Mouse (Mus musculus) liver, embryonic 16.5 days (tissue): ENCODE results near the gene Gm11733. TPM values are rescaled to one million over a fixed set of nuclear protein-coding genes. Genes with fewer than 3 reads are reported as not detected.

Experiments
- ATAC-seq: fragments of 200-750 bp; cut with Nextera tagmentation; 2 replicates; pipeline ENCODE4 v1.8.0; 2017; ENCODE audit warnings: low read depth, mild to moderate bottlenecking, moderate number of reproducible peaks, moderate library complexity
- H3K27ac ChIP-seq: fragments of 300-500 bp; sonication (generic); 2 replicates; pipeline ENCODE4 v1.5.1; 2014; ENCODE audit warnings: mild to moderate bottlenecking, low read length
- H3K27me3 ChIP-seq: fragments of 300-500 bp; sonication (generic); 2 replicates; pipeline ENCODE4 v1.6.1; 2014; ENCODE audit warnings: low read depth, low read length, mixed read lengths; ENCODE audit not compliant: control insufficient read depth, insufficient read depth
- H3K36me3 ChIP-seq: fragments of 300-500 bp; sonication (generic); 2 replicates; pipeline ENCODE4 v1.6.1; 2014; ENCODE audit warnings: mild to moderate bottlenecking; ENCODE audit not compliant: control insufficient read depth, insufficient read depth
- H3K4me1 ChIP-seq: fragments of 300-500 bp; sonication (generic); 2 replicates; pipeline ENCODE4 v1.6.1; 2014; ENCODE audit warnings: low read depth, low read length, mixed read lengths; ENCODE audit not compliant: control insufficient read depth
- H3K4me2 ChIP-seq: fragments of 300-500 bp; sonication (generic); 2 replicates; pipeline ENCODE4 v1.6.1; 2014; ENCODE audit warnings: low read depth, low read length, mixed read lengths
- H3K4me3 ChIP-seq: fragments of 300-500 bp; sonication (generic); 2 replicates; pipeline ENCODE4 v1.5.1; 2014; ENCODE audit warnings: low read depth, mild to moderate bottlenecking, low read length
- H3K9ac ChIP-seq: fragments of 300-500 bp; sonication (generic); 2 replicates; pipeline ENCODE4 v1.6.1; 2014; ENCODE audit warnings: low read depth, low read length
- H3K9me3 ChIP-seq: fragments of 300-500 bp; sonication (generic); replicated peaks from 2 replicates; pipeline ENCODE4 v1.6.1; 2016; ENCODE audit warnings: low read length; ENCODE audit not compliant: control insufficient read depth
- WGBS: fragments of 180-500 bp; shearing (Covaris S2); extraction: QIAGEN DNeasy Blood & Tissue Kit; methylation state at CpG from one replicate; pipeline ENCODE4 v1.1.7; 2014; ENCODE audit not compliant: insufficient replicate concordance; 5-methylcytosine and 5-hydroxymethylcytosine counted together
- polyA plus RNA-seq: library from polyadenylated mRNA; unstranded; fragments of >200 nt; fragmentation: Nextera tagmentation; extraction: Ambion mirVana; gene quantifications from 2 replicates; pipeline ENCODE4 v1.2.1, GENCODE M21; 2015

Gm11733 gene
- polyA plus RNA-seq, 1 experiment from 2014 or later = not detected

- H3K4me1 ChIP-seq = no peaks in the 10 kb centered on the region
- no peaks in the 10 kb centered on the region; the same call in 1 of the 2 replicates for H3K9me3 ChIP-seq
- H3K27me3 ChIP-seq = no peaks in the 10 kb centered on the region; the same call in 1 of the 2 replicates
- H3K4me3 ChIP-seq = no peak overlapping the region
- no peak overlapping the region for H3K4me2 ChIP-seq
- no peaks in the 10 kb centered on the region for H3K36me3 ChIP-seq
- no peak overlapping the region for H3K9ac ChIP-seq
- 67% methylated on average over 8 of the region's 8 CpGs for WGBS
- no peak overlapping the region for H3K27ac ChIP-seq
- no peak for ATAC-seq
These were observed 11.3 kb upstream of the Gm11733 start for GRCm38 (mm10) chr11:117472885-117473284.

GRCm38 (mm10) chr11:117475204-117475603 lies 9.0 kb upstream of the Gm11733 start:
- H3K4me1 ChIP-seq = no peaks in the 10 kb centered on the region
- no peak overlapping the region for H3K4me2 ChIP-seq
- 80% methylated on average over 2 of the region's 2 CpGs for WGBS
- H3K27me3 ChIP-seq = peaks cover 12% of the 10 kb centered on the region
- no peak overlapping the region for H3K4me3 ChIP-seq
- H3K9ac ChIP-seq = no peak overlapping the region
- H3K27ac ChIP-seq = no peak overlapping the region
- ATAC-seq = no peak
- H3K36me3 ChIP-seq = no peaks in the 10 kb centered on the region
- H3K9me3 ChIP-seq = no peaks in the 10 kb centered on the region; the same call in 1 of the 2 replicates

- no peak overlapping the region for H3K9ac ChIP-seq
- no peaks in the 10 kb centered on the region for H3K4me1 ChIP-seq
- no peaks in the 10 kb centered on the region; the same call in 1 of the 2 replicates for H3K9me3 ChIP-seq
- H3K27ac ChIP-seq = no peak overlapping the region
- peaks cover 12% of the 10 kb centered on the region for H3K27me3 ChIP-seq
- H3K4me2 ChIP-seq = no peak overlapping the region
- 13% methylated on average over 10 of the region's 10 CpGs for WGBS
- H3K36me3 ChIP-seq = no peaks in the 10 kb centered on the region
- no peak for ATAC-seq
- no peak overlapping the region for H3K4me3 ChIP-seq
These were observed 8.5 kb upstream of the Gm11733 start for GRCm38 (mm10) chr11:117475669-117476068.

- ATAC-seq = no peak
- Histone ChIP-seq H3K9me3 (no peaks in the 10 kb centered on the region; the same call in 1 of the 2 replicates), H3K4me3 (no peak overlapping the region), H3K36me3 (no peaks in the 10 kb centered on the region), H3K9ac (no peak overlapping the region), H3K4me1 (no peaks in the 10 kb centered on the region), H3K27me3 (peaks cover 12% of the 10 kb centered on the region), H3K27ac (no peak overlapping the region), H3K4me2 (no peak overlapping the region)
- 46% methylated on average over 5 of the region's 5 CpGs for WGBS
These were observed 7.5 kb upstream of the Gm11733 start for GRCm38 (mm10) chr11:117476554-117477107.

GRCm38 (mm10) chr11:117478271-117479006 lies 5.7 kb upstream of the Gm11733 start:
- Histone ChIP-seq H3K4me2 (no peak overlapping the region), H3K27ac (no peak overlapping the region), H3K9ac (no peak overlapping the region), H3K27me3 (peaks cover 16% of the 10 kb centered on the region), H3K4me1 (no peaks in the 10 kb centered on the region), H3K9me3 (no peaks in the 10 kb centered on the region; the same call in 1 of the 2 replicates), H3K36me3 (no peaks in the 10 kb centered on the region), H3K4me3 (no peak overlapping the region)
- ATAC-seq = no peak
- 52% methylated on average over 10 of the region's 10 CpGs for WGBS

- ATAC-seq = no peak
- WGBS = 12% methylated on average over 13 of the region's 13 CpGs
- no peak overlapping the region for H3K9ac ChIP-seq
These were observed 5.0 kb upstream of the Gm11733 start for GRCm38 (mm10) chr11:117479007-117479719.

GRCm38 (mm10) chr11:117479746-117480145 lies 4.4 kb upstream of the Gm11733 start:
- Histone ChIP-seq H3K4me2 (no peak overlapping the region), H3K9ac (no peak overlapping the region), H3K9me3 (no peaks in the 10 kb centered on the region; the same call in 1 of the 2 replicates), H3K4me3 (no peak overlapping the region), H3K4me1 (no peaks in the 10 kb centered on the region), H3K36me3 (no peaks in the 10 kb centered on the region), H3K27ac (no peak overlapping the region), H3K27me3 (peaks cover 16% of the 10 kb centered on the region)
- WGBS = 37% methylated on average over 12 of the region's 12 CpGs
- no peak for ATAC-seq

More at GRCm38 (mm10) chr11:117479007-117479719, 5.0 kb upstream of the Gm11733 start:
- H3K27ac ChIP-seq = no peak overlapping the region
- no peaks in the 10 kb centered on the region; the same call in 1 of the 2 replicates for H3K9me3 ChIP-seq
- peaks cover 16% of the 10 kb centered on the region for H3K27me3 ChIP-seq
- H3K4me2 ChIP-seq = no peak overlapping the region
- no peaks in the 10 kb centered on the region for H3K36me3 ChIP-seq
- no peaks in the 10 kb centered on the region for H3K4me1 ChIP-seq
- H3K4me3 ChIP-seq = no peak overlapping the region

GRCm38 (mm10) chr11:117482300-117482676 lies 1.9 kb upstream of the Gm11733 start:
- Histone ChIP-seq H3K4me1 (no peaks in the 10 kb centered on the region), H3K27me3 (peaks cover 16% of the 10 kb centered on the region), H3K9ac (no peak overlapping the region), H3K36me3 (no peaks in the 10 kb centered on the region), H3K27ac (no peak overlapping the region), H3K9me3 (no peaks in the 10 kb centered on the region; the same call in 1 of the 2 replicates), H3K4me3 (no peak overlapping the region), H3K4me2 (no peak overlapping the region)
- no peak for ATAC-seq
- WGBS = 8% methylated on average over 11 of the region's 11 CpGs
